In the genomic region with DNA sequence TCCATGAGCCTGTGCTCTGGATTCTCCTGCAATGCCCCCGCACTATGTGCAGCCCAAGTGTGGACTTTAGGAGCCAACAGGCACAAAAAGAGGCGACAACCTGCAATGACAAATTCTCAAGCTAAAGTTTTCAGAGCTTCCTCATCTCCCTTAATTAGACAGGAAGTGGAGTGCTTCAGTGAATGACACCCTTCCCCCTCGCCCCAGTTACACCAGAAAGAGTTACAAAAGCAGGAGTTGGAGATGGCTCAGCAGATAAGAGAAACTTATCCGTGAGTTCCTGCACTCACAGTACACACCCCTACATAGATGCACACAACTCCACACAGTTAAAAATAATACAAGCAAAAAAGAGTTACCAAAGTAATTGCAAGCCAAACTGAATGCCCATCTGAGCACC, we compare ENCODE assay signal across 20 mouse cellular contexts.
A peak's percentile ranks its signal among the peaks of the same experiment; 100 is the strongest.
DNase-seq lines count a peak whose midpoint lies in the region; ATAC-seq lines count a peak whose summit lies in the region.
"Had no signal": no experiment of that assay in that cellular context is flagged by ENCODE, and none has a peak within 500 bp of the region (broad histone marks: within the 10 kb centered on the region; RNA-seq: fewer than 3 reads in every experiment).

No protein-coding gene starts in this region.

- no peaks in the 10 kb centered on the region for H3K27me3 ChIP-seq in hindbrain, embryonic 16.5 days (replicated peaks; ENCODE audit: control insufficient read depth, insufficient read depth, low read length)
- H3K27me3 ChIP-seq: CH12.LX; embryonic facial prominence, embryonic 12.5 days; forebrain, embryonic 15.5 days; heart, embryonic 12.5 days; hindbrain, embryonic 15.5 days had no signal

- no peak overlapping the region for H3K4me2 ChIP-seq in hindbrain, embryonic 16.5 days (ENCODE audit: low read length)
- H3K4me2 ChIP-seq: embryonic facial prominence, embryonic 12.5 days; forebrain, embryonic 15.5 days; heart, embryonic 12.5 days; hindbrain, embryonic 15.5 days had no signal

- peak; percentile 89 for ATAC-seq in granulocyte monocyte progenitor cell, adult 5-6 weeks (replicated peaks; ENCODE audit: poor library complexity, severe bottlenecking)
- no peak for ATAC-seq in hindbrain, embryonic 16.5 days
- ATAC-seq: forebrain, embryonic 15.5 days; inflammation-experienced regulatory T-cells, adult 6 months had no signal

- no peaks in the 10 kb centered on the region; the same call in 1 of the 2 replicates for H3K4me1 ChIP-seq in hindbrain, embryonic 16.5 days (ENCODE audit: control insufficient read depth, insufficient read depth, low read depth, low read length)
- H3K4me1 ChIP-seq: embryonic facial prominence, embryonic 12.5 days; heart, embryonic 12.5 days; hindbrain, embryonic 10.5 days; hindbrain, embryonic 15.5 days had no signal

- DNase-seq in thymus, postnatal 14 days = peak; percentile 26
- no peak for DNase-seq in thymus, postnatal 25 days
- peak; percentile 8 for DNase-seq in c-Kit-positive CD71-negative TER-119-negative erythroid progenitor cells, embryonic 14.5 days (ENCODE audit: low read depth)
- no peak for DNase-seq in right cerebral cortex, postnatal 10 days (ENCODE audit: low spot score in 2 of 2)
- DNase-seq: adrenal gland, adult 2 months; adrenal gland, postnatal 25 days; B cell, adult 2 months; cerebellum, adult 2 months; cerebellum, postnatal 10 days; embryo, embryonic 11 days; gastrocnemius, postnatal 14 days had no signal

- no peak overlapping the region for H3K27ac ChIP-seq in hindbrain, embryonic 16.5 days (ENCODE audit: low read depth, low read length)
- H3K27ac ChIP-seq: embryonic facial prominence, embryonic 12.5 days; forebrain, embryonic 15.5 days; hindbrain, embryonic 10.5 days; hindbrain, embryonic 15.5 days had no signal

- 93% methylated on average over 4 of the region's 4 CpGs for WGBS in hindbrain, embryonic 16.5 days

- no peaks in the 10 kb centered on the region; the same call in 1 of the 2 replicates for H3K9me3 ChIP-seq in hindbrain, embryonic 16.5 days (ENCODE audit: control insufficient read depth, low read length)
- H3K9me3 ChIP-seq: heart, embryonic 12.5 days; hindbrain, embryonic 15.5 days had no signal

- no peaks in the 10 kb centered on the region for H3K36me3 ChIP-seq in hindbrain, embryonic 16.5 days (ENCODE audit: control insufficient read depth, insufficient read depth, low read length)
- H3K36me3 ChIP-seq: embryonic facial prominence, embryonic 12.5 days; forebrain, embryonic 15.5 days; heart, embryonic 12.5 days; hindbrain, embryonic 10.5 days; hindbrain, embryonic 15.5 days had no signal

- H3K9ac ChIP-seq in hindbrain, embryonic 16.5 days (ENCODE audit: low read depth, low read length) = no peak overlapping the region
- H3K9ac ChIP-seq: embryonic facial prominence, embryonic 12.5 days; forebrain, embryonic 15.5 days; heart, embryonic 12.5 days; hindbrain, embryonic 15.5 days had no signal

- H3K4me3 ChIP-seq in hindbrain, embryonic 16.5 days (ENCODE audit: low read length) = no peak overlapping the region
- H3K4me3 ChIP-seq: embryonic facial prominence, embryonic 12.5 days; forebrain, embryonic 15.5 days; heart, embryonic 12.5 days; hindbrain, embryonic 10.5 days; hindbrain, embryonic 15.5 days had no signal

Comparison
In these comparisons a context has a peak if more than half of its experiments do, and no peak if none do; other contexts are left out.
1. DNase-seq: peak in thymus, postnatal 14 days (single experiment) and c-Kit-positive CD71-negative TER-119-negative erythroid progenitor cells, embryonic 14.5 days (single experiment); none in thymus, postnatal 25 days (single experiment) and right cerebral cortex, postnatal 10 days (0 of 2).